Mouse (Mus musculus): ENCODE measurements around the gene Siah1b.

The Siah1b gene

DNA sequence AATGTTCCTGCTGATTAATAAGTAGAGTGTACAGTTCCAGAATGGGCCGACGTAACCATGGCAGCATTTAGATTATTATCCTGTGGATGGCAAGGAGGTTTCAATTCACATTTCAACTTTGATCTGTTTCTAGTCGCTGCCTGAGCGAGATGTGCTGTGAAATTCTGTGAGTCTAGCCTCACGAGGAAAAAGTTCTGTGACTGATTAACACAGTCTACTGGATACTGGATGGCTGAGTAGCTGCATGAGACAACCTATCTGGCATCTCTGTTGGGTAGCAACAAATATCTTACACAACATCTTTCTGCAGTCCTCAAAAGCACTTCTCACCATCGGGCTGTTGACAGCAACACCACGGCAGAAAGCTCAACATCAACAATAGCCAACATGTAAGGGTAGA lies 43.8 kb downstream of the Siah1b start:
- DNase-seq (ENCODE audit: low spot score), result no peak

DNA sequence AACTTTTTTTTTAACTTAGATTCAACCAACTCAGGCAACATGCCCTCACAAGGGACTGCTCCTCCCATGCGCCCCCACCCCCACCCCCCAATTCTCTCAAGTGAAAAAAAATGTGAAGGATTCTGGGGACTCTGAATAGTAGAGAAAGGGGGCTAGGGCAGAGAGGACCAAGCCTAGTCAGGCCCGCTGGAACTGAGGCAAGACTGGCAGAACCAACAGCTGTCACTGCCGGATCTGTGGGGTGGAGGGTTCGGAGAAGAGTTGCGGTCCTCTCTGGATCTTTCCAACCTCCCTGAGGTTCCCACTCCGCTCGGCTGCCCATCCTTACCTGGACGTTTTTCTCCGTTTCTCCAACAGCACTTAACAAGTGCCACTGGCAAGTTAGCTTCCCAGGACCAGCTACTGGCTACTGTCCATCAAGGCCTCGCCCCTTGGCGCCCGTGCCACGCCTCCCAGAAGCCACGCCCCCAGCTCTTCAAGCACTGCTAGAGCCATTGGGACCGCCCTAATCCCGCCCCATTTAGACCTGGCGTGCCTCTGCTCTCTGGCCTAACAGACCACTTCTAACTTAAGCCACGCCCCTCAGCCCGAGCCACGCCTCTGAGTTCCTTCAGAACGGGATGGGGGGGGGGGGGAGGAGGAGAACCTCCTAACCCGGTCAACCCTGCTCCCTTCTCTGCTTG lies 48.5 kb downstream of the Siah1b start, which contains the start of gene Car5b:
Gene Car5b (minus strand): TSS at position 391 of the 683 bp plus-strand sequence.
- DNase-seq (ENCODE audit: low spot score), result peak; percentile 71
